Mouse (Mus musculus): Measurements from ENCODE around the gene Foxb1.
A peak's percentile ranks its signal among the peaks of the same experiment; 100 is the strongest.

Gene Foxb1

GRCm38 (mm10) chr9:69760371-69761301, at the start of gene Foxb1:
Gene Foxb1, minus strand, starts transcription at chr9:69760940.
- peak; percentile 28 for DNase-seq (ENCODE audit: low spot score)

GRCm38 (mm10) chr9:69790562-69790961, 29.8 kb upstream of the Foxb1 start:
- DNase-seq (ENCODE audit: low spot score) = no peak

GRCm38 (mm10) chr9:69779996-69780395, 19.3 kb upstream of the Foxb1 start:
- DNase-seq (ENCODE audit: low spot score) = no peak

GRCm38 (mm10) chr9:69769949-69770585, 9.3 kb upstream of the Foxb1 start:
- no peak for DNase-seq (ENCODE audit: low spot score)

GRCm38 (mm10) chr9:69769091-69769948, 8.6 kb upstream of the Foxb1 start:
- DNase-seq (ENCODE audit: low spot score) = peak; percentile 36

- DNase-seq (ENCODE audit: low spot score) = peak; percentile 49
Measured at GRCm38 (mm10) chr9:69768136-69768875, 7.6 kb upstream of the Foxb1 start.

- peak; percentile 23 for DNase-seq (ENCODE audit: low spot score)
Measured at GRCm38 (mm10) chr9:69767421-69767820, 6.7 kb upstream of the Foxb1 start.

GRCm38 (mm10) chr9:69766936-69767335, 6.2 kb upstream of the Foxb1 start:
- no peak for DNase-seq (ENCODE audit: low spot score)

- peak; percentile 42 for DNase-seq (ENCODE audit: low spot score)
Measured at GRCm38 (mm10) chr9:69766301-69766700, 5.6 kb upstream of the Foxb1 start.

- no peak for DNase-seq (ENCODE audit: low spot score)
Measured at GRCm38 (mm10) chr9:69765483-69766050, 4.8 kb upstream of the Foxb1 start.

GRCm38 (mm10) chr9:69764586-69765482, 4.1 kb upstream of the Foxb1 start:
- peak; percentile 27 for DNase-seq (ENCODE audit: low spot score)

- DNase-seq (ENCODE audit: low spot score) = no peak
Measured at GRCm38 (mm10) chr9:69763681-69764585, 3.2 kb upstream of the Foxb1 start.

- peak; percentile 34 for DNase-seq (ENCODE audit: low spot score)
Measured at GRCm38 (mm10) chr9:69762703-69763102, 2.0 kb upstream of the Foxb1 start.

- peak; percentile 24 for DNase-seq (ENCODE audit: low spot score)
Measured at GRCm38 (mm10) chr9:69762221-69762620, 1.5 kb upstream of the Foxb1 start.

- DNase-seq (ENCODE audit: low spot score) = no peak
Measured at GRCm38 (mm10) chr9:69761569-69761968, 829 bp upstream of the Foxb1 start.

- DNase-seq (ENCODE audit: low spot score) = peak; percentile 36
Measured at GRCm38 (mm10) chr9:69759721-69760221, 969 bp downstream of the Foxb1 start.

- no peak for DNase-seq (ENCODE audit: low spot score)
Measured at GRCm38 (mm10) chr9:69758946-69759615, 1.7 kb downstream of the Foxb1 start.

- DNase-seq (ENCODE audit: low spot score) = peak; percentile 50
Measured at GRCm38 (mm10) chr9:69758506-69758905, 2.2 kb downstream of the Foxb1 start.
